Mouse (Mus musculus): ENCODE measurements around the gene Fermt1. TPM values are rescaled to one million over a fixed set of nuclear protein-coding genes. Genes with fewer than 3 reads are reported as not detected.

Fermt1 gene
- polyA plus RNA-seq, 1 experiment = not detected

DNA sequence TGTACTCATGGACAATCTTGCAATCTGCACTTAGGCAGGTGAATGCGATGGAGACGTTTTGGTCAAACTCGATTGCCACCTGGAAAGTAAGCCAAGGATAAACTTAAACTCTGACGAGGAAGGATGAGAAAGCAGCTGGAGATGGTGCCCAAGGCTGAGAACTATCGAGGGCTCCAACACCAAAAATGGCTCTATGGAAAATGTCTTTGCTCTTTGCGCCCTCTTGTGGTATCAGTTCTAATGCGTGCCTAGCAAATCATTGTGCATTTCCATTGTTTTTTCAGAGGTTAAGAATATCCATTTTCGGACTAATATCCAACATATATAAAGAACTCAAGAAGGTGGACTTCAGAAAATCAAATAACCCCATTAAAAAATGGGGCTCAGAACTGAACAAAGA is 38.9 kb downstream of the Fermt1 start:
- Histone ChIP-seq H3K79me2 (ENCODE audit: control insufficient read depth, insufficient read depth) (no peaks in the 10 kb centered on the region), H3K4me2 (ENCODE audit: low read depth) (peak overlapping the region; percentile 45), H3K27me3 (ENCODE audit: control insufficient read depth, insufficient read depth, insufficient read length) (peaks cover 13% of the 10 kb centered on the region), H3ac (ENCODE audit: control insufficient read depth, insufficient read length) (no peak overlapping the region), H3K4me3 (no peak overlapping the region), H3K36me3 (ENCODE audit: control insufficient read depth, insufficient read depth) (no peaks in the 10 kb centered on the region)
- TF ChIP-seq POLR2AphosphoS2 (IDR thresholded peaks at IDR 0.05; ENCODE audit: insufficient read length, low read depth) = no peak
- TF ChIP-seq SRF (IDR thresholded peaks at IDR 0.05; ENCODE audit: control insufficient read depth, insufficient read length, low read depth) = peak; percentile 62
- TF ChIP-seq CEBPB (IDR thresholded peaks at IDR 0.05; ENCODE audit: insufficient read depth, poor library complexity, severe bottlenecking) = no peak
- TF ChIP-seq E2F4 (IDR thresholded peaks at IDR 0.05; ENCODE audit: insufficient read depth) = no peak

- no peaks in the 10 kb centered on the region for H3K79me2 ChIP-seq (ENCODE audit: control insufficient read depth, insufficient read depth)
- no peak overlapping the region for H3K4me2 ChIP-seq (ENCODE audit: low read depth)
- H3K27me3 ChIP-seq (ENCODE audit: control insufficient read depth, insufficient read depth, insufficient read length) = peaks cover 11% of the 10 kb centered on the region
- no peak overlapping the region for H3ac ChIP-seq (ENCODE audit: control insufficient read depth, insufficient read length)
- H3K36me3 ChIP-seq (ENCODE audit: control insufficient read depth, insufficient read depth) = no peaks in the 10 kb centered on the region
- H3K4me3 ChIP-seq = no peak overlapping the region
- TF ChIP-seq CEBPB (IDR thresholded peaks at IDR 0.05; ENCODE audit: insufficient read depth, poor library complexity, severe bottlenecking) (no peak), SRF (IDR thresholded peaks at IDR 0.05; ENCODE audit: control insufficient read depth, insufficient read length, low read depth) (no peak), TCF3 (IDR thresholded peaks at IDR 0.05; ENCODE audit: insufficient read length, low read depth) (no peak), TCF12 (IDR thresholded peaks at IDR 0.05; ENCODE audit: insufficient read depth, poor library complexity, severe bottlenecking) (no peak), REST (IDR thresholded peaks at IDR 0.05; ENCODE audit: insufficient read depth, insufficient read length) (no peak), POLR2A (IDR thresholded peaks at IDR 0.05; ENCODE audit: insufficient read length, low read depth) (no peak), MYOG (IDR thresholded peaks at IDR 0.05; ENCODE audit: control insufficient read depth in 1 of 3, insufficient read depth in 1 of 3, insufficient read length in 2 of 3, low read depth in 2 of 3) (no peak), POLR2AphosphoS2 (IDR thresholded peaks at IDR 0.05; ENCODE audit: insufficient read length, low read depth) (no peak), MAX (IDR thresholded peaks at IDR 0.05; ENCODE audit: low read depth) (no peak), E2F4 (IDR thresholded peaks at IDR 0.05; ENCODE audit: insufficient read depth) (no peak), USF1 (IDR thresholded peaks at IDR 0.05; ENCODE audit: low read depth) (no peak), MYOD1 (IDR thresholded peaks at IDR 0.05; ENCODE audit: control insufficient read depth in 1 of 3, insufficient read length in 2 of 3, low read depth in 2 of 3) (no peak)
These were observed 40.7 kb downstream of the Fermt1 start for GRCm38 (mm10) chr2:132904961-132905360.

- Histone ChIP-seq H3ac (ENCODE audit: control insufficient read depth, insufficient read length) (no peak overlapping the region), H3K79me2 (ENCODE audit: control insufficient read depth, insufficient read depth) (no peaks in the 10 kb centered on the region), H3K4me3 (no peak overlapping the region), H3K27me3 (ENCODE audit: control insufficient read depth, insufficient read depth, insufficient read length) (peaks cover under 1% of the 10 kb centered on the region), H3K4me2 (ENCODE audit: low read depth) (no peak overlapping the region), H3K36me3 (ENCODE audit: control insufficient read depth, insufficient read depth) (no peaks in the 10 kb centered on the region)
- TF ChIP-seq MYOD1 (IDR thresholded peaks at IDR 0.05; ENCODE audit: control insufficient read depth in 1 of 3, insufficient read length in 2 of 3, low read depth in 2 of 3) (no peak), SRF (IDR thresholded peaks at IDR 0.05; ENCODE audit: control insufficient read depth, insufficient read length, low read depth) (no peak), MYOG (IDR thresholded peaks at IDR 0.05; ENCODE audit: control insufficient read depth in 1 of 3, insufficient read depth in 1 of 3, insufficient read length in 2 of 3, low read depth in 2 of 3) (no peak), MAX (IDR thresholded peaks at IDR 0.05; ENCODE audit: low read depth) (no peak), POLR2AphosphoS2 (IDR thresholded peaks at IDR 0.05; ENCODE audit: insufficient read length, low read depth) (no peak), TCF12 (IDR thresholded peaks at IDR 0.05; ENCODE audit: insufficient read depth, poor library complexity, severe bottlenecking) (no peak), TCF3 (IDR thresholded peaks at IDR 0.05; ENCODE audit: insufficient read length, low read depth) (no peak), USF1 (IDR thresholded peaks at IDR 0.05; ENCODE audit: low read depth) (no peak), E2F4 (IDR thresholded peaks at IDR 0.05; ENCODE audit: insufficient read depth) (no peak), POLR2A (IDR thresholded peaks at IDR 0.05; ENCODE audit: insufficient read length, low read depth) (no peak), CEBPB (IDR thresholded peaks at IDR 0.05; ENCODE audit: insufficient read depth, poor library complexity, severe bottlenecking) (no peak), REST (IDR thresholded peaks at IDR 0.05; ENCODE audit: insufficient read depth, insufficient read length) (no peak)
These were observed 42.2 kb downstream of the Fermt1 start for GRCm38 (mm10) chr2:132903498-132903897.

- H3K36me3 ChIP-seq (ENCODE audit: control insufficient read depth, insufficient read depth) = no peaks in the 10 kb centered on the region
- H3ac ChIP-seq (ENCODE audit: control insufficient read depth, insufficient read length) = no peak overlapping the region
- no peaks in the 10 kb centered on the region for H3K27me3 ChIP-seq (ENCODE audit: control insufficient read depth, insufficient read depth, insufficient read length)
- H3K4me3 ChIP-seq = no peak overlapping the region
- H3K4me2 ChIP-seq (ENCODE audit: low read depth) = no peak overlapping the region
- TF ChIP-seq E2F4 (IDR thresholded peaks at IDR 0.05; ENCODE audit: insufficient read depth) (no peak), TCF3 (IDR thresholded peaks at IDR 0.05; ENCODE audit: insufficient read length, low read depth) (no peak), MAX (IDR thresholded peaks at IDR 0.05; ENCODE audit: low read depth) (no peak), TCF12 (IDR thresholded peaks at IDR 0.05; ENCODE audit: insufficient read depth, poor library complexity, severe bottlenecking) (no peak), CEBPB (IDR thresholded peaks at IDR 0.05; ENCODE audit: insufficient read depth, poor library complexity, severe bottlenecking) (no peak), USF1 (IDR thresholded peaks at IDR 0.05; ENCODE audit: low read depth) (no peak), SRF (IDR thresholded peaks at IDR 0.05; ENCODE audit: control insufficient read depth, insufficient read length, low read depth) (no peak), MYOG (IDR thresholded peaks at IDR 0.05; ENCODE audit: control insufficient read depth in 1 of 3, insufficient read depth in 1 of 3, insufficient read length in 2 of 3, low read depth in 2 of 3) (no peak), POLR2A (IDR thresholded peaks at IDR 0.05; ENCODE audit: insufficient read length, low read depth) (no peak), POLR2AphosphoS2 (IDR thresholded peaks at IDR 0.05; ENCODE audit: insufficient read length, low read depth) (no peak), REST (IDR thresholded peaks at IDR 0.05; ENCODE audit: insufficient read depth, insufficient read length) (no peak), MYOD1 (IDR thresholded peaks at IDR 0.05; ENCODE audit: control insufficient read depth in 1 of 3, insufficient read length in 2 of 3, low read depth in 2 of 3) (no peak)
- H3K79me2 ChIP-seq (ENCODE audit: control insufficient read depth, insufficient read depth) = no peaks in the 10 kb centered on the region
These were observed 43.6 kb downstream of the Fermt1 start for GRCm38 (mm10) chr2:132902056-132902455.

GRCm38 (mm10) chr2:132901636-132902035 is 44.1 kb downstream of the Fermt1 start:
- Histone ChIP-seq H3K4me3 (no peak overlapping the region), H3ac (ENCODE audit: control insufficient read depth, insufficient read length) (no peak overlapping the region), H3K36me3 (ENCODE audit: control insufficient read depth, insufficient read depth) (no peaks in the 10 kb centered on the region), H3K79me2 (ENCODE audit: control insufficient read depth, insufficient read depth) (no peaks in the 10 kb centered on the region), H3K4me2 (ENCODE audit: low read depth) (no peak overlapping the region), H3K27me3 (ENCODE audit: control insufficient read depth, insufficient read depth, insufficient read length) (no peaks in the 10 kb centered on the region)
- TF ChIP-seq MYOG (IDR thresholded peaks at IDR 0.05; ENCODE audit: control insufficient read depth in 1 of 3, insufficient read depth in 1 of 3, insufficient read length in 2 of 3, low read depth in 2 of 3) (no peak), E2F4 (IDR thresholded peaks at IDR 0.05; ENCODE audit: insufficient read depth) (no peak), REST (IDR thresholded peaks at IDR 0.05; ENCODE audit: insufficient read depth, insufficient read length) (no peak), MYOD1 (IDR thresholded peaks at IDR 0.05; ENCODE audit: control insufficient read depth in 1 of 3, insufficient read length in 2 of 3, low read depth in 2 of 3) (no peak)

Measured in myocyte (in vitro differentiated cells).